Mouse (Mus musculus): ENCODE measurements around the gene Golim4. TPM values are rescaled to one million over a fixed set of nuclear protein-coding genes. Genes with fewer than 3 reads are reported as not detected.

The Golim4 gene
- polyA plus RNA-seq, 1 experiment from 2014 or later = 39.7 TPM

GRCm38 (mm10) chr3:75952328-75953060, 4.3 kb downstream of the Golim4 start:
- no peak overlapping the region for H3K4me3 ChIP-seq (ENCODE audit: low read length)
- no peak for ATAC-seq (replicated peaks; ENCODE audit: extremely low read depth, insufficient read depth, low FRiP score)
- no peak overlapping the region for H3K9ac ChIP-seq (ENCODE audit: low read length)
- H3K9me3 ChIP-seq (replicated peaks; ENCODE audit: control insufficient read depth, low read length) = no peaks in the 10 kb centered on the region
- H3K4me1 ChIP-seq (ENCODE audit: control insufficient read depth, insufficient read depth, low read length) = peaks cover 38% of the 10 kb centered on the region
- peak overlapping the region; percentile 12; the same call in 1 of the 2 replicates for H3K27ac ChIP-seq (ENCODE audit: low read length)
- WGBS = 26% methylated on average over 5 of the region's 5 CpGs
- no peaks in the 10 kb centered on the region for H3K36me3 ChIP-seq (ENCODE audit: control insufficient read depth, insufficient read depth)
- H3K4me2 ChIP-seq (ENCODE audit: low read depth, low read length) = no peak overlapping the region
- H3K27me3 ChIP-seq (ENCODE audit: control insufficient read depth, insufficient read depth, low read length) = no peaks in the 10 kb centered on the region

GRCm38 (mm10) chr3:75950897-75951296, 5.9 kb downstream of the Golim4 start:
- peaks cover 34% of the 10 kb centered on the region for H3K4me1 ChIP-seq (ENCODE audit: control insufficient read depth, insufficient read depth, low read length)
- 56% methylated on average over 6 of the region's 6 CpGs for WGBS
- no peak overlapping the region for H3K27ac ChIP-seq (ENCODE audit: low read length)
- peaks cover 4% of the 10 kb centered on the region; the same call in 1 of the 2 replicates for H3K36me3 ChIP-seq (ENCODE audit: control insufficient read depth, insufficient read depth)
- H3K4me2 ChIP-seq (ENCODE audit: low read depth, low read length) = no peak overlapping the region
- ATAC-seq (replicated peaks; ENCODE audit: extremely low read depth, insufficient read depth, low FRiP score) = no peak
- H3K9ac ChIP-seq (ENCODE audit: low read length) = no peak overlapping the region
- H3K9me3 ChIP-seq (replicated peaks; ENCODE audit: control insufficient read depth, low read length) = no peaks in the 10 kb centered on the region
- no peaks in the 10 kb centered on the region for H3K27me3 ChIP-seq (ENCODE audit: control insufficient read depth, insufficient read depth, low read length)
- no peak overlapping the region for H3K4me3 ChIP-seq (ENCODE audit: low read length)

- Histone ChIP-seq H3K27me3 (ENCODE audit: control insufficient read depth, insufficient read depth, low read length) (no peaks in the 10 kb centered on the region), H3K4me3 (ENCODE audit: low read length) (no peak overlapping the region), H3K27ac (ENCODE audit: low read length) (no peak overlapping the region), H3K9ac (ENCODE audit: low read length) (no peak overlapping the region), H3K4me2 (ENCODE audit: low read depth, low read length) (no peak overlapping the region), H3K36me3 (ENCODE audit: control insufficient read depth, insufficient read depth) (peaks cover 6% of the 10 kb centered on the region; the same call in 1 of the 2 replicates), H3K4me1 (ENCODE audit: control insufficient read depth, insufficient read depth, low read length) (peaks cover 28% of the 10 kb centered on the region), H3K9me3 (replicated peaks; ENCODE audit: control insufficient read depth, low read length) (no peaks in the 10 kb centered on the region)
- ATAC-seq (replicated peaks; ENCODE audit: extremely low read depth, insufficient read depth, low FRiP score) = no peak
- WGBS = 49% methylated on average over 5 of the region's 5 CpGs
Measured at GRCm38 (mm10) chr3:75949358-75949757, 7.4 kb downstream of the Golim4 start.

GRCm38 (mm10) chr3:75948541-75949095, 8.1 kb downstream of the Golim4 start:
- H3K27ac ChIP-seq (ENCODE audit: low read length) = no peak overlapping the region
- H3K9ac ChIP-seq (ENCODE audit: low read length) = no peak overlapping the region
- H3K4me1 ChIP-seq (ENCODE audit: control insufficient read depth, insufficient read depth, low read length) = peaks cover 21% of the 10 kb centered on the region
- H3K36me3 ChIP-seq (ENCODE audit: control insufficient read depth, insufficient read depth) = peaks cover 6% of the 10 kb centered on the region; the same call in 1 of the 2 replicates
- ATAC-seq (replicated peaks; ENCODE audit: extremely low read depth, insufficient read depth, low FRiP score) = no peak
- no peak overlapping the region for H3K4me3 ChIP-seq (ENCODE audit: low read length)
- no peaks in the 10 kb centered on the region for H3K27me3 ChIP-seq (ENCODE audit: control insufficient read depth, insufficient read depth, low read length)
- no peak overlapping the region for H3K4me2 ChIP-seq (ENCODE audit: low read depth, low read length)
- WGBS = 70% methylated on average over 2 of the region's 2 CpGs
- no peaks in the 10 kb centered on the region for H3K9me3 ChIP-seq (replicated peaks; ENCODE audit: control insufficient read depth, low read length)

- peaks cover 18% of the 10 kb centered on the region for H3K4me1 ChIP-seq (ENCODE audit: control insufficient read depth, insufficient read depth, low read length)
- no peak overlapping the region for H3K27ac ChIP-seq (ENCODE audit: low read length)
- no peak overlapping the region for H3K9ac ChIP-seq (ENCODE audit: low read length)
- no peaks in the 10 kb centered on the region for H3K9me3 ChIP-seq (replicated peaks; ENCODE audit: control insufficient read depth, low read length)
- no peaks in the 10 kb centered on the region for H3K27me3 ChIP-seq (ENCODE audit: control insufficient read depth, insufficient read depth, low read length)
- WGBS = 89% methylated on average over 1 of the region's 1 CpGs
- peaks cover 6% of the 10 kb centered on the region; the same call in 1 of the 2 replicates for H3K36me3 ChIP-seq (ENCODE audit: control insufficient read depth, insufficient read depth)
- H3K4me2 ChIP-seq (ENCODE audit: low read depth, low read length) = no peak overlapping the region
- H3K4me3 ChIP-seq (ENCODE audit: low read length) = no peak overlapping the region
- no peak for ATAC-seq (replicated peaks; ENCODE audit: extremely low read depth, insufficient read depth, low FRiP score)
Measured at GRCm38 (mm10) chr3:75948003-75948402, 8.7 kb downstream of the Golim4 start.

GRCm38 (mm10) chr3:75942303-75943060, 14.3 kb downstream of the Golim4 start:
- H3K27me3 ChIP-seq (ENCODE audit: control insufficient read depth, insufficient read depth, low read length) = no peaks in the 10 kb centered on the region
- peak overlapping the region; percentile 4; the same call in 1 of the 2 replicates for H3K27ac ChIP-seq (ENCODE audit: low read length)
- H3K4me3 ChIP-seq (ENCODE audit: low read length) = no peak overlapping the region
- 53% methylated on average over 12 of the region's 12 CpGs for WGBS
- H3K4me2 ChIP-seq (ENCODE audit: low read depth, low read length) = no peak overlapping the region
- H3K4me1 ChIP-seq (ENCODE audit: control insufficient read depth, insufficient read depth, low read length) = peaks cover 11% of the 10 kb centered on the region
- no peaks in the 10 kb centered on the region for H3K9me3 ChIP-seq (replicated peaks; ENCODE audit: control insufficient read depth, low read length)
- peaks cover 6% of the 10 kb centered on the region; the same call in 1 of the 2 replicates for H3K36me3 ChIP-seq (ENCODE audit: control insufficient read depth, insufficient read depth)
- no peak overlapping the region; the same call in 1 of the 2 replicates for H3K9ac ChIP-seq (ENCODE audit: low read length)
- peak; percentile 45 for ATAC-seq (replicated peaks; ENCODE audit: extremely low read depth, insufficient read depth, low FRiP score)

- ATAC-seq (replicated peaks; ENCODE audit: extremely low read depth, insufficient read depth, low FRiP score) = no peak
- peaks cover 11% of the 10 kb centered on the region for H3K4me1 ChIP-seq (ENCODE audit: control insufficient read depth, insufficient read depth, low read length)
- no peak overlapping the region for H3K4me3 ChIP-seq (ENCODE audit: low read length)
- no peak overlapping the region for H3K27ac ChIP-seq (ENCODE audit: low read length)
- no peak overlapping the region for H3K4me2 ChIP-seq (ENCODE audit: low read depth, low read length)
- H3K27me3 ChIP-seq (ENCODE audit: control insufficient read depth, insufficient read depth, low read length) = no peaks in the 10 kb centered on the region
- peaks cover 3% of the 10 kb centered on the region; the same call in 1 of the 2 replicates for H3K36me3 ChIP-seq (ENCODE audit: control insufficient read depth, insufficient read depth)
- 82% methylated on average over 1 of the region's 1 CpGs for WGBS
- H3K9me3 ChIP-seq (replicated peaks; ENCODE audit: control insufficient read depth, low read length) = no peaks in the 10 kb centered on the region
- no peak overlapping the region for H3K9ac ChIP-seq (ENCODE audit: low read length)
Measured at GRCm38 (mm10) chr3:75941864-75942263, 14.9 kb downstream of the Golim4 start.

GRCm38 (mm10) chr3:75936152-75936551, 20.6 kb downstream of the Golim4 start:
- Histone ChIP-seq H3K27ac (ENCODE audit: low read length) (no peak overlapping the region), H3K4me1 (ENCODE audit: control insufficient read depth, insufficient read depth, low read length) (no peaks in the 10 kb centered on the region; the same call in 1 of the 2 replicates), H3K9me3 (replicated peaks; ENCODE audit: control insufficient read depth, low read length) (peaks cover 4% of the 10 kb centered on the region), H3K9ac (ENCODE audit: low read length) (no peak overlapping the region), H3K27me3 (ENCODE audit: control insufficient read depth, insufficient read depth, low read length) (no peaks in the 10 kb centered on the region), H3K4me3 (ENCODE audit: low read length) (no peak overlapping the region), H3K4me2 (ENCODE audit: low read depth, low read length) (no peak overlapping the region), H3K36me3 (ENCODE audit: control insufficient read depth, insufficient read depth) (peaks cover 3% of the 10 kb centered on the region)
- ATAC-seq (replicated peaks; ENCODE audit: extremely low read depth, insufficient read depth, low FRiP score) = no peak
- WGBS = 95% methylated on average over 2 of the region's 2 CpGs
